Mouse (Mus musculus) fibroblast of lung, adult 2 months (primary cell): ENCODE results near the gene Gm45753.

Experiments
- DNase-seq: peaks from one replicate; pipeline ENCODE4 v3.0.0-alpha.2; 2011; ENCODE audit warnings: low read depth

Gm45753 gene

GRCm38 (mm10) chr8:45274317-45274716, 33.9 kb downstream of the Gm45753 start:
- DNase-seq: no peak

- DNase-seq: no peak
Observed at GRCm38 (mm10) chr8:45269056-45269455, 39.2 kb downstream of the Gm45753 start.

GRCm38 (mm10) chr8:45268485-45268884, 39.8 kb downstream of the Gm45753 start:
- DNase-seq: no peak

- DNase-seq: no peak
Observed at GRCm38 (mm10) chr8:45267611-45268391, 40.5 kb downstream of the Gm45753 start.

- no peak for DNase-seq
Observed at GRCm38 (mm10) chr8:45266993-45267392, 41.3 kb downstream of the Gm45753 start.

- DNase-seq: no peak
Observed at GRCm38 (mm10) chr8:45264918-45265317, 43.3 kb downstream of the Gm45753 start.

GRCm38 (mm10) chr8:45262851-45263250, 45.4 kb downstream of the Gm45753 start:
- DNase-seq: no peak

- no peak for DNase-seq
Observed at GRCm38 (mm10) chr8:45261920-45262319, 46.3 kb downstream of the Gm45753 start, which contains the start of gene F11. TSS of gene F11 (minus strand) at chr8:45262031.

- no peak for DNase-seq
Observed at GRCm38 (mm10) chr8:45258421-45258820, 49.8 kb downstream of the Gm45753 start.

- no peak for DNase-seq
Observed at GRCm38 (mm10) chr8:45255040-45255439, 53.2 kb downstream of the Gm45753 start.

GRCm38 (mm10) chr8:45254194-45254842, 53.9 kb downstream of the Gm45753 start:
- no peak for DNase-seq

GRCm38 (mm10) chr8:45253586-45253985, 54.7 kb downstream of the Gm45753 start:
- no peak for DNase-seq

GRCm38 (mm10) chr8:45253111-45253510, 55.2 kb downstream of the Gm45753 start:
- no peak for DNase-seq

- DNase-seq: no peak
Observed at GRCm38 (mm10) chr8:45246307-45246706, 62.0 kb downstream of the Gm45753 start.

GRCm38 (mm10) chr8:45239363-45239762, 68.9 kb downstream of the Gm45753 start:
- no peak for DNase-seq

GRCm38 (mm10) chr8:45238282-45238681, 70.0 kb downstream of the Gm45753 start:
- DNase-seq: no peak

- peak; percentile 16 for DNase-seq
Observed at GRCm38 (mm10) chr8:45236164-45236912, 71.9 kb downstream of the Gm45753 start.

GRCm38 (mm10) chr8:45235228-45235627, 73.0 kb downstream of the Gm45753 start:
- DNase-seq: no peak

- DNase-seq: no peak
Observed at GRCm38 (mm10) chr8:45233256-45233655, 75.0 kb downstream of the Gm45753 start.
